Mouse (Mus musculus) left cerebral cortex, adult 18-20 months (tissue): ENCODE measurements around the gene Pkn2. TPM values are rescaled to one million over a fixed set of nuclear protein-coding genes. Genes with fewer than 3 reads are reported as not detected.

Experiments used
- DNase-seq, 2 experiments: peaks; one replicate each; pipeline ENCODE4 v3.0.0; 2021 to 2022; ENCODE audit warnings: low spot score in 2 of 2, mixed read lengths in 1 of 2
- long read RNA-seq, 2 experiments: library from polyadenylated mRNA; stranded (forward); transcript quantifications; one replicate each; pipeline ENCODE4 v2.0.0; 2021
- total RNA-seq, 2 experiments: library from RNA; stranded (reverse); gene quantifications; 2 replicates each; pipeline ENCODE4 v1.2.3; 2021

Pkn2 gene
- total RNA-seq, result 10 to 100 TPM; 29.1 to 34.1 TPM
- long read RNA-seq, experiment 1, full-length matches to known transcripts, result 4 of 9 reads
- long read RNA-seq, experiment 1, partial matches to known transcripts, result 3 of 9 reads
- long read RNA-seq, experiment 1, other reads (novel, unspliced or antisense), result 2 of 9 reads
- long read RNA-seq, experiment 2, full-length matches to known transcripts, result 3 of 8 reads
- long read RNA-seq, experiment 2, partial matches to known transcripts, result 1 of 8 reads
- long read RNA-seq, experiment 2, other reads (novel, unspliced or antisense), result 4 of 8 reads

GRCm38 (mm10) chr3:142881872-142882623 lies at the start of gene Pkn2:
TSS of gene Pkn2 (minus strand) at chr3:142882004.
- peak; percentile 98 to 99 for DNase-seq

- no peak for DNase-seq
Observed at GRCm38 (mm10) chr3:142929906-142930305, 48.1 kb upstream of the Pkn2 start.

- DNase-seq, result no peak
Observed at GRCm38 (mm10) chr3:142927311-142927710, 45.5 kb upstream of the Pkn2 start.

DNA sequence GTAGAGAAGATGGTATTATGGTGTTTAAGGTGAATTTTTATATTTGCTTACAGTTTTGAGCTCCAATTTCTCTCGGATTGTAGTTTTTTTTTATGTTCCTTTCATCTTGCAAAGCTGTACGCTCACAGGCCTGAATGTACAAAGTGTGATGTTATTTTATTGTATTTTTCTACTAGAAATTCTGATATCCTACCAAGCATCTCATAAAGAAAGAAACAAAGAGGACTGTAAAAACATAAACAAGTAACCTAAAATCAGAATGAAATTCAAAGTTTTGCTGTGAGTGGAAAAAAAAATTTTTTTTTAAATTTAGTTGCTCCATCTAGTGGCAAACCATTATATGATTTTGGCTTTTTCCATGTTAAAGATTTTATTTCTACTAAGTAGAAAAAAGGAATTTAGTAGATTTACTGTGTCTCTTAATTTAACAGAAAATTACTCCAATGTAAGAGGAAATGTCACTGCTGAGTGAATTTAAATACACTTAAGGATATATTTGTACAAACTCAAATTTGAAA lies 43.1 kb upstream of the Pkn2 start:
- DNase-seq, result no peak

- no peak for DNase-seq
Observed at GRCm38 (mm10) chr3:142919070-142919469, 37.3 kb upstream of the Pkn2 start.

GRCm38 (mm10) chr3:142917760-142918439 lies 36.1 kb upstream of the Pkn2 start:
- DNase-seq, result no peak

- no peak for DNase-seq
Observed at GRCm38 (mm10) chr3:142917171-142917570, 35.4 kb upstream of the Pkn2 start.

GRCm38 (mm10) chr3:142913295-142913694 lies 31.5 kb upstream of the Pkn2 start:
- no peak for DNase-seq

DNA sequence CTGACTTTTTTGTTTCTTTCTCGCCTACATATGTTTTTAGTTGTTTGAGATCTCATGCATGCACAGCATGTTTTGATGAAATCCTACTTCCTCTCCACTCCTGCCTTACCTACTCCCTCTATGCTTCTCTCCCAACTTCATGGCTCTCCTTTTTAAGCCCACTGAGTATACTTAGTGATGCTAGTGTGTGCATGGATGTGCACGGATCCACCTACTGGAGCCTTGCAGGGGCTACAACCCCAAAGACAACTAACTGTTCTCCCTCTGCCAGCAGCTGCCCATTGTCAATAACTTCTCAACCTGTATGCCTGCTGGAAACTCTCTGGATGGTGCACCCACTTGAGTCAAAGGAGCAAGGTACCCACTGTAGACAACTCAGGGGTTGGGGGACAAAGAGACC lies 17.9 kb upstream of the Pkn2 start:
- no peak for DNase-seq

- DNase-seq, result no peak
Observed at GRCm38 (mm10) chr3:142898949-142899396, 17.2 kb upstream of the Pkn2 start.

DNA sequence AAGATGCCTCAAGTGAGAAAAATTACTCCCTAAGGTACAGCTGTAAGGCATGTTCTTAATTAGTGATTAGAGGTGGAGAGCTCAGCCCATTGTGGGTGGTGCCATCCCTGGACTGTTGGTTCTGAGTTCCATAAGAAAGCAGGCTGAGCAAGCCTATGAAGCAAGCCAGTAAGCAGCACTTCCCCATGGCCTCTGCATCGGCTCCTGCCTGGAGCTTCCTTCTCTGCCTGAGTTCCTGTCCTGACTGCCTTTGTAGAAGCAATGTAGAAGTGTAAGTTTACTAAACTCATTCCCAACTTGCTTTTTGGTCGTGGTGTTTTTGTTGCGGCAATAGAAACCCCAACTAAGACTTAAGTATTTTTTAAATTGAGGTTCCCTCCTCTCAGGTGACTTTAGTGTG lies 8.6 kb upstream of the Pkn2 start:
- DNase-seq, result no peak

DNA sequence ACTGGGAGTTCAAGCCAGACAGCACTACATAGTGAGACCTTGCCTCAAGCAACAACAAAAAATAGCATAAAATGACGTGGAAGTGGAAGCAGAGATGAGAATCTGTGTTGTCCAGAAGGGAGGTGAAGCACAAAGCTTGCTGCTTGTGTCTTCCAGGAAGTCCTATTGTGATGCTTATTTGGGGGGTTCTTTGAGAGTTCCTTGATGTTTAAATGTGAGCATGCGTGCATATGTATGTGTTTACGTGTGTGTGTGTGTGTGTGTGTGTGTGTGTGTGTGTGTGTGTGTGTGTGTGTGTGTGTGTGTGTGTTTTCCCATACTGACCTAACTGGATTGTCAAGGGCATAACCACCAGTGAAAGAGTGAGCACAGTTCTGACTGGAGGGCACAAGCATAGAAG lies 5.2 kb upstream of the Pkn2 start:
- DNase-seq, result no peak

GRCm38 (mm10) chr3:142884594-142884993 lies 2.8 kb upstream of the Pkn2 start:
- no peak for DNase-seq

GRCm38 (mm10) chr3:142881589-142881871 lies 274 bp downstream of the Pkn2 start:
- DNase-seq, result no peak

GRCm38 (mm10) chr3:142880790-142881588 lies 815 bp downstream of the Pkn2 start:
- DNase-seq, result peak in 1 of 2 experiments; percentile 7

DNA sequence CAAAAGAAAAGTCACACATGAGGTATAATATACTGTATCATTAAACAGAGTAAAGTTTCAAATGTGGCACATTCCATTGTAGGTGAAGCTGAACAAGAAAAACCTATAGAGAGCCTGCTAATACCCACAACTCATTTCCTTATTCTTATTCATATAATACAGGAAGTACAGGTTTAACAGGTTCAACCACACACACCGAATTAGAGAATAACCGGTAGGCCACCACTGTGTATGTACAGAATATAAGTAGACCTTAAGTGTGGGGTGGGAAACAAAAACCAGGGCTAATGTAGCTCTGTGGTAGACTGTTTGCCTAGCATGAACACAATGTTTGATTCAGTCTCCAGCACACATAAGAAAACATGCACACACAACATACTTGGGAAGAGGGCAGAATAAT lies 18.6 kb downstream of the Pkn2 start:
- no peak for DNase-seq

DNA sequence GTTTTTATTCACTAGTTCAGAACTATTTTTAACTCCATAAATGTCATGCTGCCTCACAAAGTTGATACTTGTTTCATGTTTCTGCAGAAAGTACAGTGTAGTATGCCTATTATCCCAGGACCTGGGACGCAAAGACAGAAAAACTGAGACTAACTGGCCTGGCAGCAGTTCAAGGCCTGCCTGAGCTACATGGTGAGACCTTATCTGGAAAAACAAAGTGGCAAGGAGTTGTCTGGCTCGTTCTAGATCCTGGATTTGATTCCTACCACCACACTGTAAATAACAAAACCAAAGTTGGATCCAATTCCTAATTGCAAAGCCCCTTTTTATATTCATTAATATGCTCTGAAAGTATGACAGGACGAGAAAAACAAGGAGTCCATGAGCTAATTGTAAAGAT lies 25.0 kb downstream of the Pkn2 start:
- no peak for DNase-seq

- no peak for DNase-seq
Observed at GRCm38 (mm10) chr3:142855961-142856472, 25.8 kb downstream of the Pkn2 start.

DNA sequence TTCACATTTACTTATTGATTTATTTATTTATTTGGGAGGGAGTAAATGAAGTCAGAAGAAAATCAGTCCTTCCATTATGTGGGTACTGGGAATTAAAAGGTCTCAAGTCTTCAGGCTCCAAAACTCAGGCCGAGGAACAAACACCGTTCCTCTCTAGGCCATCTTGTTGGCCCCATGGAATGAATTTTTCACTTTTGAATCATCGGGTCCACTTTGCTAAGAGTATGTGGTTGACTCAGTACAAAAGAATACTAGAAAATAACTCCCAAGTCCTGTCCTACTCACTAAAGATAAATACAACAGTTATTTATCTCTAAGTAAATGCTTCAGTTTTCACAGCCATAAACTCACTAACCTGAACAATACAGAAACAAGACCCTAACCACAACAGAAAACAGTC lies 28.9 kb downstream of the Pkn2 start:
- DNase-seq, result no peak

DNA sequence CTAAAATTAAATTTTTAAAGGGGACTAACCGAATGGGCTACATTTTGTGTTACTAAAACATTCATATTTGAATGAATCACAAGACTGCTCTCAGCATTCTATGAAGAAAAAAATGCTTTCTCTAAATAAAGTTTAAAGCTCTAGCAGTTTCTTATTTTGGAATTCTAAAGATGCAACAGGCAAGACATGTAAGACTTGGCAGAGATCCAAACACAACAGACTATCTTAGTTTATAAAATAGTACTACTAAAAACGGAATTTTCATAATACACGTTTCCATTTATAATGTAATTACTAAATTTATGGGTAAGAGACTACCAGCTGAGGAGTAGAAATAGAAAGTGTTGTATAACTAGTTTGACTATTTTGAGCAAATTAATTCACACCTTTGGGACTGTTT lies 30.2 kb downstream of the Pkn2 start:
- DNase-seq, result no peak

- no peak for DNase-seq
Observed at GRCm38 (mm10) chr3:142839961-142840360, 41.8 kb downstream of the Pkn2 start.
